Mouse (Mus musculus) CH12.LX (cell line): ENCODE measurements around the gene Gm21905.

Source experiments
- CTCF ChIP-seq, 2 experiments: IDR thresholded peaks in 1 of 2; conservative IDR thresholded peaks in 1 of 2; 2 replicates each; pipeline ENCODE4 v1.5.1; 2011 to 2012; ENCODE audit warnings: low read depth in 2 of 2, low read length in 2 of 2, improper control_type of control experiment in 1 of 2, inconsistent platforms in 1 of 2, mild to moderate bottlenecking in 1 of 2, moderate library complexity in 1 of 2
- JUN ChIP-seq: IDR thresholded peaks from 2 replicates; pipeline ENCODE4 v1.6.1; 2011; ENCODE audit warnings: low read depth, mild to moderate bottlenecking, low read length, improper control_type of control experiment, moderate library complexity; ENCODE audit not compliant: insufficient read depth
- ZKSCAN1 ChIP-seq: IDR thresholded peaks from 2 replicates; pipeline ENCODE4 v1.6.1; 2012; ENCODE audit warnings: low read depth, inconsistent platforms, low read length, improper control_type of control experiment, borderline replicate concordance
- ZNF384 ChIP-seq: IDR thresholded peaks from 2 replicates; pipeline ENCODE4 v1.6.1; 2012; ENCODE audit warnings: low read depth, low read length, improper control_type of control experiment, inconsistent platforms

DNA sequence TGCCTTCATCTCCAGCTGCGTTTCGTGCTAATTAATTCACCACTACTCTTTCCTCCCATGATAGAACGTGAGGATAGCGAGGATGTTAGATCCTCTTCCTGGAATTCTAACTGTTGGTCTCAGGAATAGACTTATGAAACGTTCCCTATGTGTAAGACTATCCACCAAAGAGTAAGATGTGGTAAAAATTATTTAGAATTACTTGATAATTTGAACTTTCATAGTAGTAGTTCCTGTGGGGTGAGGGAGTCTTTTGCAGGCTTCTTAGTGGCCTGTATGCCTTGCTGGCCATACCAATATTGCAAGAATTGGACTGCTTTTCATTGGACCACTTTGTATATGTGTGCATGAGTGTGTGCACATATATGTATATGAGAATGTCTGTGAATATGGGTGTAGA, at the start of gene Gm21905:
- no peak for TF ChIP-seq ZNF384
- TF ChIP-seq CTCF (conservative IDR thresholded peaks at IDR 0.05 in 1 of 2, IDR thresholded peaks at IDR 0.05 in 1 of 2; ENCODE audit: low read depth in 2 of 2, low read length in 2 of 2), result no peak
- no peak for TF ChIP-seq ZKSCAN1
- TF ChIP-seq JUN, result no peak
